Mouse (Mus musculus): ENCODE measurements around the gene Inpp5k.

Gene Inpp5k

DNA sequence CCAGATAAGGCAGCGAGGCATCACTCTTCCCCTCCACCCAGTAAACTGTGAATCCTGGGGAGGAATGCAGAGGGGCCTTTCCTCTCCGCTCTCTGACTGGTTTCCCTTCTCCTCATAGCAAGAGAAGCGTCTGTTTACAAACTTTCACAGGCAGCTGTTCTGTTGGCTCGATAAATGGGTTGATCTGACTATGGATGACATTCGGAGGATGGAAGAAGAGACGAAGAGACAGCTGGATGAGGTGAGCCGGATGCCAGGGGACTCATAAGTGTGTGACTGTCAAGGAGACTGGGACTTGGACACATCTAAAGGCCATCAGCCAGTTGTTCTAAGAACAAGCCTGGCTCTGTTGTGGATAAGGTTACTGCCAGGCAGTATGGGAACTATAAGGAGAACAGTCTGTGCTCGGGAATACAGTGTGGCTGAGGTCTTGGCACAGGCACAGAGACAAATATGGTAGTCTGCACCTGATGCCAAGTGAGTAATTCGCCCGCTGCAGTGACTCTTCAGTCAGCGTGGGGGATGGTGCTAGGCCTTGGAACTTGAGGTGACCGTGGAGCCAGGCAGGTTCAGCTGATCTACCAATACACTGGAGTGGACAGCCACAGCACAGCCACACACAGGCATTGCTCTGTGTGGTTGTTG is 10.5 kb upstream of the Inpp5k start:
- DNase-seq (ENCODE audit: low read depth, low spot score) = no peak

DNA sequence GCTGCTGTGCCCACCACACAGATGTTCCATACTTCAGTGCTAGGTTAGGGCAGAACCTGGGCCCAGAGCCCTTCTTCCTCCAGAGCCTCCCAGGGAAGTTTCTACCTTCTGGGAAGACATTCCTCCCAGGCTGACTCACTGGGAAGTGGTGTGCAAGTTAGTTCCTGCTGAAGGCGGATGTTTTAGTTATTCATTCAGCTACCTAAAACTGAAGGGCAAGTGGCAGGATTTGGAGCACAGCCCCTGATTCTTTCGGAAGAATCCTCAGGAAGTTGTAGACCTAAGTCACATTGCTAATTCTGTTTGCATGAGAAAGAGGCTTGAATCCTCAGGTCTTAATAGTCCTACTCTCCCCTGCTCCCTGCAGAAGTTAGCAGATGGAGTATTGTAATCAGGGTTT is 9.4 kb upstream of the Inpp5k start:
- DNase-seq (ENCODE audit: low read depth, low spot score) = no peak

DNA sequence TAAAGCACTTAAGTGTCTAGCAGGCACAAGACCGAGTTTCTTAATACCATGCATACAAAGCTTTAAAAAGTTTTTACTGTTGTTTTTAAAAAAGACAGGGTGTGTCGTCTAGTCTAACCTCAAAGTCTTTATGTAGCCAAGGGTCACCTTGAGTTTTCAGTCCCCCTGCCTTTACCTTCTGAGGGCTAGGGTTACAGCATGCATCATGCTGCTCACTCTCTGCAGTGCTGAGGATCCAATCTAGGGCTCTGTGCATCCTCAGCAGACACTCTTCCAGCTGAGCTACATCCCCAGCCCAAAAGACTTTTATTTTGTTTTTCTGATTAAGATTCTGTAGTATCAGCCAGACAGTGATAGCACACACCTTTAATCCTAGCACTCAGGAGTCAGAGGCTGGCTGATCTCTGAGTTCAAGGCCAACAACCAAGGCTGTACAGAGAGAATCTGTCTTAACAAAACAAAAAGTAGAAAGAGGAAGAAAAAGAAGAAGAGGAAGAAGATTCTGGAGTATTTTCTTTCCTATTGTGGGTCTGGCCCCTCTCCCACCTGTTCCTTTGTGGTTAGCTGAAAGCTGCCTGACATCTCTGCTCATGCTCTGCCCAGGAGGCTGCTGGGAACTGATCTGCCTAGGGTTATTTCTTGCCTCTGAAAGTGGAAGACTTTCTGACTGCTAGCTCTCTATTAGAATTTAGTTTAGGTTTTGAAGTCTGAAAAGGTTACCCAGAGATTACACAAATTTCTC is 8.0 kb upstream of the Inpp5k start:
- no peak for DNase-seq (ENCODE audit: low read depth, low spot score)

DNA sequence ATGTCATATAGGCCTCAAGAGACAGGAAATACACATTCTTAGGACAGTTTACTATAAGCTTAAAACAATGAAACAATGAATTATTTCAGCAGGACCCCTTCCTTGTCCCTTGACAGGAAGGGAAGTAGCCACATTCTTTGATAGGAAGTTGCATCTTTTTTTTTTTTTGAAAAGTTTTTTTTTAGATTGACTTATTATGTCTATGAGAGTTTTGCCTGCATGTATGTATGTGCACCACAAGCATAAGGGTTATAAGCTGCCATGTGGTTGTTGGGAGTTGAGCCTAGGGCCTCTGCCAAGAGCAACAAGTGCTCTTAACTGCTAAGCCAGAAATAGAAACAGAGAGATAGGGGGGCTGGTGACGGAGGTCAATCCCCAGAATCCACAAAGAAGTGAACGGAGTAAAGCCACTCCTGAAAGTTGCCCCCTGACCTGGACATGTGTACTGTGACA is 6.7 kb upstream of the Inpp5k start:
- DNase-seq (ENCODE audit: low read depth, low spot score) = no peak

DNA sequence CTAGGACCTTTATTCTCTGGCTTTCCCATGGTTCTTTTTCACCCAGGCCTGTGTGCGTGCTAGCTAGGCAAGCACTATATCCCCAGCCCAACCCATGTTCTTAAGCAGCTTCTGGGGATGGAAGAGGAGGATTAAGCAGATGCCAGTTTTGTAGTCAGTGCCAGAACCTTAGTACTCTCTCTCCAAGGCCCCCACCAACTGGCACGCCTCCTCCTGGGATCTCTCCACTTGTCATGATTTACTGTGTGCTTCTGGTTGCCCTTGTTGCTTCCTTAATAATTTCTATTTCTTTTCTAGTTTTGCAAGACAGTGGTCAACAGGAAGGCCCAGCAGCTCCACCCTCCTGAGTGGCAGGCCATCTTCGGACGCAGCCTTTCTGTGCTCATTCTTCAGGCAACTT is 5.0 kb upstream of the Inpp5k start:
- DNase-seq (ENCODE audit: low read depth, low spot score) = no peak

DNA sequence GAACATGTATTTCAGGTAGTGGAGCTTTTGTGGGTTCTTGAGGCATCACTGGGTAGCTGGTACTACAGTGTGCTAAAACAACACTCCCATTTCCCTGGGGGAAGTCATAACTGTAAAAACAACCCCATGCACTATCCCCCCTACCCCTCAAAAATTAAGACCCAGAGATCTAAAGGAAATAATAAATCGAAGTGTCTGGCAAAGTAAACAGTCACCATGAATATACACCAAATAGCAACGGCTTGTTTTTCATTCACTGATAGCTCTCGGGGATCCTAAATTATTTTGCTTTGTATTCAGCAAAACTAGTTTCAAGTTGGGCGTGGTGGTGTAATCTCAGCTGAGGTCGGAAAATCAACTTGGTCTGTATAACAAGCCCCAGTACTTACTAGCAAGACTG is 690 bp upstream of the Inpp5k start:
- DNase-seq (ENCODE audit: low read depth, low spot score) = no peak

DNA sequence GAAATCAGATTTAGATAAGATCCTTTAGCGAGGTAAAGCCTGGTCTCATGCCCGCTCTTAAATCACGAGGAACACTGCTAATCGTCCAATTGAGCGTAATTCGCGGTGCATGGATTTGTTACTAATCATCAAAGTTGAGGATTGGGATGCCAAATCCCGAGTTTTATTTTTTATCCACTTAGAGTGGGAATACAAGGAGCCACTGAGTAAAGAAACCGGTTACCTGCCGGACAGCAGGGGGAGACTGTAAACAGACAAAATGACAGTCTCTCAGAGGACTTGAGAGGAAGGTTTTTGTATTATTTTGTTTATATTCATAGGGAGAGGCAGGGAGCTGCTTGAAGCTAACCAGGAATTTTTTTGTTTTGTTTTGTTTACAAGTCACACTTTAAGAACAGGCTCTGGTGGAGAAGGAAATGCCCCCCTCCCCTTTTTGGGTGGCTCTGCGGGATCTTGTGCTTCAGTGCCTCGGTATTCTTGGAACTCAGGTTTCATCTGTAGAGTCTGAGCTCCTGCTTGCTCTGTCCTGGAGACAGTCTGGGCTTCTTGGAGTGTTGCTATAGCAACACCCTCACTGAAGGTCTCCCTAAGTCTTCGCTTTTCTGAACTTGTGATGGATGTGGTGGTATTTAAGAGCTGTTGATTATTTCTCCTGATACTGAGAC is 905 bp downstream of the Inpp5k start:
- DNase-seq (ENCODE audit: low read depth, low spot score) = no peak

DNA sequence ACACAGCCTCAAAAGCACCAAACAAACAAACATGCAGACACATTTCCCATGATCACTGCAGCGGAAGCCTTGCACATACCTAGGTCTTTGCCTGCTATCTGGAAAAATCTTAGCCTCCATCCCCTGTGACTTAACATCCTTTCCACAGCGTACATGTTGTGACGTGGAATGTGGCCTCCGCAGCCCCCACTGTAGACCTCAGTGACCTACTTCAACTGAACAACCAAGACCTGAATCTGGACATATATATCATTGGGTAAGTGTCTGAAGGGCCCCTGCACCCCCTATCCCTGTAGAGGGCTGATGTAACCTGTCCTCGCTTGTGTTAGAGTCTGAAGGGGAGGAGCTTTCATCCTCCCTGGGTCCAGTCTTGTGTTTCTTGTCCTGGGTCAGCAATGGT is 2.1 kb downstream of the Inpp5k start:
- no peak for DNase-seq (ENCODE audit: low read depth, low spot score)

DNA sequence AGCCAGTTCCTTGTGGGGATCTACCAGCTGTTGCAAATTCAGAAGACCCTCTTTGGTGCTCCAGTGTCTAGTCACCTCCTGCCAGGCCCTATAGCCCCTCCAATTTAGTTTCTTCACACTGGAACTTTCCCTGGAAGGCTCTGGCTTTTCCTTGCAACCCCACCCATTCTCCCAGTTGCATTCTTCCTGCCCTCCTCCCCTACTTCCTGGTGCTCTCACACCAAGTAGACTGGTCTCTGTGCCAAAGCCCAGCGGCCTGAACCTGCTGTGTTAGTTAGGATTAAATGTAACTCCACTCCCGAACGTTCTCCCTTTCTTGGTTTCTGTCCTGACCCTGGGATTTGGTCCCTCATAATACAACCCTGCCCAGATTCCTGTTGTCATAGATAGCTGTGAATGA is 4.0 kb downstream of the Inpp5k start:
- DNase-seq (ENCODE audit: low read depth, low spot score) = no peak

DNA sequence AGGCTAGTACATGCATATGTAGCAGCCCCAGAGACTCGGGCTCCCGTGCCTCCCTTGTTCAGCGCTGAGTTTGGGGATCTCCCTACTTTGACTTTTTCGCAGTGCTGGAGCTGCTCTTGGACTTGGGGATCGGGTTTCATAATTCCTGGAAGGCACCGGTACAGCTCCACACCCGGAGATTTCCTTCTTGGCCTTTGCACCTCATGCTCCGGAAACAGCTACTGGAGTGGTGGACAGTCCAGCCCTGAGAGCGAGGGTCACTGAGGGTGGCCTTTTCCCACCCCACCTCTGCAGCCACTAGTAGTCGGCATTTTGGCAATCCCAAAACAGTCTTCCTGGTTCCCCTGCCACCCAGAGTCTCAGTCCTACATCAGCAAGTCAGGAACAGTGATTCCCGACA is 4.5 kb downstream of the Inpp5k start:
- DNase-seq (ENCODE audit: low read depth, low spot score) = no peak

DNA sequence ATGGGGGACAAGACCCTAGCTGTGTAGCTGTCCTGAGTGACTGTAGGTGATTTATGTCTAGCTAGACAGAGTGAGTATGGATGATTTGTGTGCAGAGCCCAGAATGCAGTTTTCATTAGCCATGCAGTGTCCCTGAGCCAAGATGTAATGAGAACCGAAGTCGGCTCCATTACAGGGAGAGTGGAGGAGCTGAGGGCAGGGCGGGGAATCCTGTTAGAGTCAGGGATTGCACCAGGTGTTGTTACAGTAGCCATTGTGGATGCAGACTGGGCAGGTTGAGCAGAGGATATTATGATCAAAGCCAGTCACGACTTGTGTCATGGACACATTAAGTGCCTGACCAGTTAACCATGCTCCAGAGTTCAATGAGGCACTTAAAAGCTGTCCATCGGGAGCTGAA is 12.5 kb downstream of the Inpp5k start:
- no peak for DNase-seq (ENCODE audit: low read depth, low spot score)

DNA sequence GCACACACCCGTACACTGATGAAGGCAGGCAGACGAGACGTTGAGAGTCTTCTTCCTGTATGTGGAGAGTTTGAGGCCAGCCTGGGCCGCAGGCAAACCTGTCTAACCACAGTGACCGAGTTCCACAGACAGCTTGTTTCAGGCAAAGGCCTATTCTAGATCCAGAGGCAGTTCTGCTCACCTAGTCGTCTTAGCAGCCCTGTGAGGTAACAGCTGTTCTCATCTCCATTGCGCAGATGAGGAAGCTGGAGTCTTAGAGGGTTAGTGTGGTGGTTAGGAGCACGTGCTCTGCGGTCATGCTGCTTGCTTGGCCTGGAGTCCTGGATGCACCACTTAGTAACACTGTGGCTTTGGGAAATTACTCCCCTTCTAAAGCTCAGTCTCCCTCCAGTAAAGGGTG is 13.9 kb downstream of the Inpp5k start:
- DNase-seq (ENCODE audit: low read depth, low spot score) = no peak

DNA sequence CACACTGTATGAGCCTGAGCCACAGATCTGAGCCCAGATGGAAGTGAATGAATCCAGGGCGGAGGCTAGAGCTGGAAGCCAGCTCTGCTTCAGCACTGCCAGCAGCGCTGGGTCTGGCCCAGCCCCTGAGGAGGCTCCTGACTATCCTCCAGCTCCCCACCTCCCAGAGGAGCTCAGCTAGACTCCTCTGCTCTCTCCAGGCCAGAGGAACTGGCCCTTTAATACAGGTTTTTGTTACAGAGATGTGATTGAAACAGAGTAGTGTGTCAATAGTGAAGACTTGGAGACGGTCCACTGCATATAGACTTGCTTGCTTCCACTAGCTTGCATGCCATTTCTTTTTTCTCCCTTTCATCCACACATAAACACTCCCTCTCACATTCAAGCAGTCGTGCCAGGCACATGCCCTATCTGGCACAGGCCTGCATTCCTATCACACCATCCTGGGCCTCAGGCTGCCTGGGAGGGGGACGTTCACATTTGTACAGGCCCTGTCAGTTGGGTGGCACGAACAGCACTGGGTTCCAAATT is 17.0 kb downstream of the Inpp5k start:
- DNase-seq (ENCODE audit: low read depth, low spot score) = no peak

DNA sequence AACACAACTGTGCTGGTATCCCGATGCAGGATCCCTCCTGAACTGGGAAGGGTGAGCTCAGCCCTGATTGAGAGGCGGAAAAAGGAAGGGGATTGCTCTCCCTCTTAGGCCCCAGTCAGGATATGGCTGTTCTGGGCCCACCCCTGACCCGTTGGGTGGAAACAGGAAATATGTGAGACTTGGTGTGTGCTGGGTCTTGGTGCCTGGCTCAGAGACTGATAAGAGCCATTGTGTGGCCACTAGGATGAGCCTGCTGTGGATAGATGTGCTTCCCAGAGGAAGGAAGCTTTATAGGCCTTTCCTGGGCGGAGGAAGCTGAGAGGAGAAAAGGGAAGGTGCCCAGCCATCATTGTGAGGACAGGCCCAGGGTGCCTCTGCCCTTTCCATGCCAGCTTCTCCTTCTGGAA is 18.4 kb downstream of the Inpp5k start:
- DNase-seq (ENCODE audit: low read depth, low spot score) = no peak

DNA sequence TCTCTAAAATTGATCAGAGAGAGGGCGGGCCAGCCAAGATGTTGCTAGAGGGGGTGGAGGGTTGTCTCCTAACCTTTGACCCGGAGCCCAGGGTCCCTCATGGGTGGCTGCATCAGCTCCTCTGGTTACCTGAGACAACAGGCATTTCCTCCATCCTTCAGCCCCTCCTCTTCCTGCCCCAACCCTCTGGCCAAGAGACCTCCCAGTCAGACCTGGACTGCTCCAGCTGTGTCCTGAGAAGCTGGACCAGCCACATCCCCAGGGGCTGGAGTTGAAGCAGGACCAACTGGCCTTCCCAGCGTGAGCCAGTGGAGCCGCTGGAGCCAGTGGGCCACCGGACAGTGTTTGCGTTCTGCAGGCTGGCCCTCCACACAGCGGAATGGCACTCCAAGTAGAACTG is 19.5 kb downstream of the Inpp5k start, which contains the start of gene Myo1c:
Myo1c (plus strand) TSS at position 194 of the 400 bp plus-strand sequence.
- no peak for DNase-seq (ENCODE audit: low read depth, low spot score)

DNA sequence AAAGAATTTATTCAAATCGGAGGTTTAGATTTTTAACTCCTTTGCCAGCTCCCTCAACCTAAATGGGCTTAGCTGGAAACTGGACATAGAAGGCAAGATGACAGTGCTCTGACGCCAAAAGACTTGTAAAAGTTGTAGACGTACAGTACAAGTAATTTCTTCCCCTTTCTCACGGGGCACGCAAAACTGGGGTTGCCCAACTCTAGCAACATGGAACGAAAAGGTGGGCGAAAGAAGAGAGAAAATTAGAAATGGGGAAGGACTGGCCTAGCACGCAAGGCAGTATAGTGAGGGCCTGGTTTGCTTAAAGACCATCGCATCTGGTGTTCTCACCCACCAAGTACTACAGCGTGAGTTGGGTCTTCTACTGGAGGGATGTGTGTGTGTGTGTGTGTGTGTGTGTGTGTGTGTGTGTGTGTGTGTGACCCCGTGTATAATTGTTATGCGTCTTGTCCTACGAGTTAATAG is 20.2 kb downstream of the Inpp5k start:
- DNase-seq (ENCODE audit: low read depth, low spot score) = no peak

DNA sequence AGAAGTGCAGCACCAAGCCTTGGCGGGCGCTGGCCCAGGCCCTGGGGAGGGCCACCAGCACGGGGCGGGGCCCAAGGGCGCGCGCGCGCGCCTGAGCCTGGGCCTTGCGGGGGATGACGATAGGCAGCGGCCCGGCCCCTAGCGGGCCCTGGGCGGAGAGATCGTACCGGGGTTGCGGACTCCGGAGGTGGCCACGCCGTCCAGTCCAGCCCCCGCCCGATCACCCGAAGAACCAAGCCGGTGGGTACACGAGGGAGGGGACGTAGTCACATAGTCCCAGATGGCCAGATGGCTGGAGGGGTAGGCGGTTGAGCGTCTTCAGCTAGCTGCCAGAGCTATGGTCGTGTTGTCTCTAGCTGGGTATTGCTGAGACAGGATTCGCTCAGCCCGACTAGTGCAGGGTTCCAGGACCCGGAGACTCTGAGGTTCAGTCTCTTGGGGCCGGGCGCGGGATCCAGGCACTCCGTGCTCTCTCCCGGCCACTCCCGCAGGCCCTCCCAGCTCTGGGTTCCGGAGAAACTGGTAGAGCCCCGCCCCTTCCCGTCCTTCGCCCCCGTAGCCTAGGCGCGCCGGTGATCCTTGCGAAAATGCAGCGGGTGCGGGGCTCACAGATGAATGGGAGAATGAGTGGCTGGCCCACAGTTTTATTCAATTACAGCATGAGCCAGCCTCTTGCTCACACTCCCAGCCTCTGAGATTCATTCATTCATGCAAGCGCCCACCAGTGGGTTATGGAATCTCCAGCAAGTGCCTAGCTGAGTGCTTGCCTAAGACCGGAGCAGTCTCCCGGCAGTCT is 20.8 kb downstream of the Inpp5k start:
- DNase-seq (ENCODE audit: low read depth, low spot score) = peak; percentile 64

DNA sequence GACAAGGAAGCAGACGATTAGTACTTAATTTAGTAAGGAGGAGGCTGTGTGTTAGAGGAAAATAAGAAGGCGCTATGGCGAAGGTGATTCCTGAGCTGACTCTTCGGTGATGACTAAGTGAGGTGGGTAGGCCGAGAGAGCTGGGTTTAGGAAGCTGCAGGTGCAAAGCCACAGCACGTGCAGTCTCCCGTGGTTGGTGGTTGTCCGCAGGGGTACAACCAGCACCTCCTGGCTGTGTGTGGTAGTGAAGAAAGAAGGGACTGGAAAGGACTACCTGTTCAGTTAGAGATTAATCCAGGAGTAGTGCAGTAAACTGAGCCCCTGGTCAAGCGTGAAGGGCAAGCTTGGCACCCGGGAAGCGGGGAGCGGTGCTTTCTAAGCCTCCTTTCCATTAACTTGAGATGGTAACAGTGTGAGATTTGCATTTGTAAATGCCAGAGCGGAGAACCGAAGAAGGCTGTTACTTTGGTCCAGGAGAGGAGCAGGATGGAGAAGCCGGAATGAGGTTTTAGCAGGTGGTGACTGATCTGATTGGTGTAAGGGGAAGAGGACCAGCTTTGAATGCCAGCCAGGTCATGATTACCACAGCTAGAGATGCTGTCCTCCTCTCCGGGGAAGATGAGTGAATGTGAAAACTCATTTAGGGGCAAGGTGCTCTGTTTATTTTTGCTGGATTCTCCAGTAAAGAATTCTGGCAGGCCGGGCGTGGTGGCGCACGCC is 21.6 kb downstream of the Inpp5k start:
- no peak for DNase-seq (ENCODE audit: low read depth, low spot score)

DNA sequence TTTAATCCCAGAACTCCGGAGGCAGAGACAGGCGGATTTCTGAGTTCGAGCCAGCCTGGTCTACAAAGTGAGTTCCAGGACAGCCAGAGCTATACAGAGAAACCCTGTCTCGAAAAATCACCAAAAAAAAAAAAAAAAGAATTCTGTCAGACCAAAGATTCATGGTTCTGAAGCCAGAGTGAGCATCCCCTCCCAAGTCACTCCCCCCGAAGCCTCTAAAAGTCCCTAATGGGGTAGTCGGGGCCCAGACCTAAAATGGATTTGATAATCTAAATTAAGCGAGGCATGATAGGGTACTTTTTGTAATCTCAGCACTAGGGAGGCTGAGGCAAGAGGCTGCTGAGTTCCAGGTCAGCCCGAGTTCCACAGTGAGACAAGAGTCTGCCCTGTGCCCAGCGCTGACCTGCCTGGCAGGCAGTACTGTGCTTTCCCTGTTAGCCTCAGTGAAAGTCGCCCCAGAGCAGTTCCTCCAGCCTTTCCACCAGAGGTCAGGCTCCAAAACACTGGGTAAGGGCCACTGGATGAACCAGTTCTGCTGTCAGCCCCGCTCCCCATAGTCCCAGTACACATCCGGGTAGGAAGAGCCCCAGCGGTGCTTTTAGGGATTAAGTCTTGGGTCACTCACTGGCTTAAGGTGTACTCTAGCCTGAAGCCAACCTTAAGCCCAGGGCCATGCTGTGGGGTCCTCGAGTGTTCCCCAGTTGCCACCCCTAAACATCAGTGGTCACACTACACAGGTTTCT is 22.3 kb downstream of the Inpp5k start:
- DNase-seq (ENCODE audit: low read depth, low spot score) = no peak

DNA sequence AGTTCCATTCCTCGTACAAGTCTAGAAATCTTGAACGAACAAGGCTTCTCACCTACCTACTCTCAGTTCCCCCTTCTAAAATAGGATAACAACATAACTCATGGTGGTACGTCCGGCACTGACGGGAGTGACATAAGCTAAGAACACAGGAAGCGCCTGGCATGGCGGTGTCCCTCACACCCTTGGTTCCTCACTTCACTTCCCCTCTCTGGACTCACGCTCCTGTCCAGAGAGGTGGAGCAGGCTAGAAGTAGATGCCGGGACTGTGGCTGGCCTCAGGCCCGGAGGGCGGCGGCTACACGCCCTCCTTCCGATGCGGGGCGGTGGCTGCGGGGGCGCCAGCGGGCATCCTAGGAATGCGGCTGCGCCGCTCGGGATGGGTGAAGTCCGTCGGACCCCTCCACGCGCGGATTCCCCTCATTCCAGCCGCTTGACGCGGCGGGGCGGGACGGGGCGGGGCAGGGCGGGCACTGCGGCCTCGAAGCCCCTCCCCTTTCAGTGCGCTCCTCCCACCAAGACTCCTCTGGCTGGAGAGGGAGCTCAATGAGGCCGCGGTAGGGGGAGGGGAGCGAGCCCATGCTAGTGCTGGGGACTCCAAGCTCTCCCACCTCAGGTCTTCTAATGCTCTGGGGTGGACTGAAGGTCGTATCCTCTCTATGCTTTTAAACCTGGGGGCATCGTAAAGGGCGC is 23.1 kb downstream of the Inpp5k start:
- peak; percentile 61 for DNase-seq (ENCODE audit: low read depth, low spot score)

Data from c-Kit-negative CD71-positive TER-119-positive erythroid progenitor cells, embryonic 14.5 days (primary cell).